Mouse (Mus musculus) cerebellum, adult 11-12 months (tissue): Measurements from ENCODE around the gene Rplp2.
"Not testable (repeated sequence)": the region's sequence is repeated elsewhere in the genome, so short reads cannot be mapped to it uniquely, and the experiment has no call there.

ENCODE experiments used
- DNase-seq: peaks from one replicate; pipeline ENCODE4 v3.0.0; 2022

Gene Rplp2

DNA sequence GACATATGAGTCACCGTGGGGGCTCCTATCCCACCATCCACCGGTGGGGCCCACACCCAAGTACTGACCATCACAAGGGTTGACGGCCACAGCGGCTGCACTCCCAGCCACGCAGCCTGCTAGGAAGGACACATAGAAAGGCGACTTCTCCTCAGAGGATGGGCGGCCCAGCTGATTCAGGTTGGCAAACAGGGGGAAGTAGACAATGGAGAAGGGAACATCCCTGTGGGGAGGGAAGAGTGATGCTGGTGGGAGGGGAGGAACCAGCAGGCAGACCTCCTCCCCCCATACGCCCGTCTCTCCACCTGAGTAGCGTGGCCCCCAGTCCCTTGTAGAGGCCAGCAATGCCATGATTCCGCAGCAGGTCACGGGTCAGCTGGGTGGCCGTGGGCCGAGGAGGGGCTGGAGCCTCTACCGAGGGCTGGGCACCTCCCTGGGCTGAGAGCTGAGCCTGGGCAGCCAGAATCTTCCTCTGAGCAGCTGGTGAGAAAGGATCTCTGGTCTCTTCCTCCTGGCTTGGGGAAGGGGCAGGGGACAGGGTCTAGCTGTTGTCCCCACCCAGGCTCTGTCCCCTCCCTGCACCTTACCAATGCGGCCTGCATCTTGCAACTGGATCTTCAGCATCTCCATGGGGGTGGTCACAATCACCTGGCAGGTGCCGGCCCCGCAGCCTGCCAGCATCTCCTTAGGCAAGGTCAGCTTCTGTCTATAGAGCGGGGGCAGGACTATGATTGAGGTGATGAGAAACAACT is 15.6 kb upstream of the Rplp2 start:
- DNase-seq, result peak; percentile 73

DNA sequence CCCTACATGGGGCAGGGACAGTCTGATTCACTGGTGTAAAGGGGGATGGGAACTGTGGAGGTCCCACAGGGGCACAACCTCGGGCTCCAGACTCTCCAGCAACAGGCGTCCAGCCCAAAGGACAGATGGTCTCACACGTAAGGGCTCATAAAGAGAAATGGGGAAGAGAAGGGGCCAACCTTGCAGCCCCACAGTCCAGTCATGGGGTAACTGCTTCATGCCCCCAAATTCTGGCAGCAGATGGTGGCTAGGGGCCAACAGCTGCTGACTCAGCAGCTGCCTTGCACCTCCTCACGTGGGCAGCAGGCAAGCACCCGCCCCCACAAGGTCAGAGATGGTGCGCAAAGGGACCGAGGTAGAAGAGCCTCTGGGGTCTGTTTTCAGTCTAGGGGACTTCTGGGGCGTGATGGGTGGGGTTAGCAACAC is 15.0 kb upstream of the Rplp2 start:
- DNase-seq, result peak; percentile 86

DNA sequence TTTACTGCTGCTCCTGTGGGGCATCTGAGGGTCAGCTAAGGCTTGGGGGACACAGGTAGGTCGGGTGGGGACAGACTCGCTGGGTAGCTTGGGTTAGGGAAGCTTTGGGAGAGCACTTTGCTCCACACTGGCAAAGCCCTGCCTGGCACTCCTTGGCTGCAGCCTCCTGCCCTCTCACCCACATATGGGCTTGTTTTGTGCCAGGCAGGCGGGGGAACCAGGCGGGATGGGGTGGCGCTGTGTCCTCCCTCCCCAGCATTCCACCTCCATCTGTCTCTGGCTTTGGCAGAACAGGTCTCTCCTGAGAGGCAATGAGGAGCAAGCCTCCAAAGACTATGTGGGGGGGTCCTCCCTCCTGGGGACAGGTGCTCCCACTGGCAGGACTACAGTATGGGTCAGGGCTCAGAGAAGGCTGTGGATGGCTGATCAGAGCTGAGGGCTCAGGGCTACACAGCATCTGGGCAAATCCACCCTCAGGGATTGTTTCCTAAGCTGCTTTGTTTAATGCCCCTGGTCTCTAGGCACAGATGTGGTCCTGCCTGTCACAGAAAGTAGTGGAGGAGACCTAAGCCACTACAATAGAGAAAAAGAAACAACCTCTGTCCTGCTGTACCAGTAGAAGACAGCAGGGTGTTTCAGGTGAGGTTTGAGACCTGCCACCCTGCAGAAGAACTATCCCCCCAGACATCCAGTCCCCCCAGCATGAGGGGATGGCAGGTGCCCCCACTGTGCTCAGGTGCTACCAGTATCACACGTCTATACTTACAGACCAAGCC is 14.2 kb upstream of the Rplp2 start:
- DNase-seq, result peak; percentile 98

DNA sequence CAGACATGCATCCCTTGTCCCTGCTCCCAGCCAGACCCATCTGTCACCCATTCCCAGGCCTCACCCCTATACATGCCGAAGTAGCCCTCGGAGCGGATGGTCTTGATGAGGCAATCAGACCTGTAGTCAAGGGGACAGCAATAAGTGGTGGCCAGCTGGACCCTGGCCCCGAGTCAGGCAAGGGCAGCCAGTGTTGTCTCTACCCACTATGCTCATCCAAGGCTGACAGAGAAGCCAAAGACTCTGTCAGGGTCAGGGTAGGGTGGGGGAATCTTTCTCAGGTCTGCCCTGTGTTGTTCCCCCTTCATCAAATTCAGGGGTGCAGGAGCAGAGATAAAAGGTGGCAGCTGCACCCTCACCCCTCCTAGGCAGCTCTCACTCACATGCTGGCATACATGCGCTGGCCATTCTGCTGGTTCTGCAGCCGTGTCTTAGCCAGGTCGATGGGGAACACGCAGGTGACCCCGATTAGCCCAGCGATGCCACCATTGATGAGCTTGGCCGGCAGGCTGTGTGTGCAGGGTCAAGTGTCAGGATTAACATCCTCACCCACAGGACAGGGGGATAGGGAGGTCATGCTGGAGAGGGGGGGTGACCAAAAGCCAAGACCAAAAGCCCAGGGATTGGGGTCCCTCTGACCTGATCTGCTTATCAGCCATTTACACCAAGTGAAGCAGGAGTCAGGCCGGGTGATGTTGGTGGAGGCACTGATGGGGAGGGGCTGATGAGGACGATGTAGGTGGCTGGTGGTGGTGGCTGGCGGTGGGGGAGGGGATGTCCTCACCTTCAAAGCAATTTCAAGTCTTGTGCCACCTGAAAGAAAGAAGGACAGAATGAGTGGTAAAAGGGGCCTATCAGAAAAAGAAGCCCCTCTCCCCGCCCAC is 13.4 kb upstream of the Rplp2 start:
- DNase-seq, result peak; percentile 83

DNA sequence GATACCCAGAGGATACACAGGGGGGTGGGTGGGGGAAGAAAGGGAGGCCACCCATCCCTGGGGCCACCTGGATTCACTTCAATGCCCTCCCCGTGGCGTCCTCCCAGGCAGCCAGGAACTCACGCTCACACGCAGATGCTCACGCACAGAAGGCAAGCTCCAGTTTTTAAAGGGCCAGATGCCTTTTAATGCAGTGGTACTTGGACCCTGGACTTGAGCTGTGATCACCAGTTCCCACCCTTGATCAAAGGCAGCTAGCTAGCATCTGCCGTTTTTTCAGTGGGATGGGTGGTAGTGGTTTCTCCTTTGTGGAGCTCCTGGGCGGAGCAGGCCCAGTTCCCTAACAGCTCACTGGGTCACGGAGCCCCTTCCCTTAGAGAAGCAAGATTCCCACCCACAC is 12.7 kb upstream of the Rplp2 start:
- DNase-seq, result peak; percentile 88

DNA sequence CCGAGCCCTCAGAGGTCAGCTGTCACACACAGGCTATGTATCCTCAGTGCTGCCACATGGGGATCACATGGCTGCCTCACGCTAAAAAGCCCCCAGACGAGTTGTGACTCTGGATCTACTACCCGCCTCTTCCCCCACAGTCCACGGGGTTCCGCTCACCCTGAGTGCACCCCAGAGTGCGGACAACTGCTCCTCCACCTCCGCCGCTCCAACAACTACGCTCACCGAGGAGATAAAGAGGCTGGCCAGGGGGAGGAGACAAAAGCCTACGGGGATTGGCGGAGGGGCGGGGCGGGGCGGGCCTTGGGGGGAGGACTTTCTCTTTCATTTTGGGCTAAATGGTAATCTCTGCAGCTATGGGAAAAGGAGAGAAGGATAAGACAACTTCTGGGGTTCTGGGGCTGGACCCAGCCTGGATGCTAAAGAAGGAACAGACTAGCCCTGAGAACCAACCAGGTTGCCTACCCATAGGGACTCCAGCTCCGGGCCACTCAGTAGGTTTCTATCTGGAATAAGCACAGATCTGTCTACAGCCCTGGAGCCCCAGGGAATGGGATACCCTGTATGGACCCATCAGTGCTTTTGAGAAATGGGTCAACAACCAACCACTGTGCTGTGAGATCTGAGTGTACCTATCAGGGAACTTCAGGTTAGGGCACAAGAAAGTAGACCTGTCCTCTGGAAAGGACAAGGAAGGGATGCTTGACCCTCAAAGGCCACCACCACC is 11.9 kb upstream of the Rplp2 start:
- DNase-seq, result peak; percentile 84

DNA sequence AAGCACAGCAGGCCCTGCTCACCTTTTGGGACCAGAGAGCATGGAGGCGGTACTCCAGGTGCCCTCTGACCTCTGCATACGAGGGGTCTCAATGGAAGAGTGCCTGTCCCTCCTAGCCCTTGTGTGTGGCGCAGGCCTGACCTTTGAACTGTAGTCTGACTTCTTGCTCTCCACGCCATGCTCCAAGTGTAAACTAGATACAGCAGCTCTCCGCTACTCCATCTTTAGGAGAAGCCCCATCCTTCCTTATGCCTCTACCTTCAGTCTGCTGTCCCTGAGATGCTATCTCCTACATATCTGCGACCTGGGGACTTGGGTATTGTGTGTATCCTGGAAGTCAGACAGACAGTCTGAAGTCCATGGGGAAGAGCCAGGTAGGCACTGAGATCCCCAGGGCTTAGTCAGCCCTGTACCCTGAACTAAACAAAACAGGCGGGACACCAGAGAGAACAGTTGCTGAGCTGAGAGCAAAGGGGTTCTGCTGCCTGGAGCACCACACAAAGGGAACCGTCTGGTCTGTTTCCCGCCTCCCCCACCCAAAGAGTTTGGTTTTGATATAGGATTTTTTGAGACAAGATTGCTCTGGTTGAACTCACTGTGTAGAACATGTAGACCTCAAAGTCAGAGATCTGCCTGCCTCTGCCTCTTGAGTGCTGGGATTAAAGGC is 11.2 kb upstream of the Rplp2 start:
- DNase-seq, result peak; percentile 77

DNA sequence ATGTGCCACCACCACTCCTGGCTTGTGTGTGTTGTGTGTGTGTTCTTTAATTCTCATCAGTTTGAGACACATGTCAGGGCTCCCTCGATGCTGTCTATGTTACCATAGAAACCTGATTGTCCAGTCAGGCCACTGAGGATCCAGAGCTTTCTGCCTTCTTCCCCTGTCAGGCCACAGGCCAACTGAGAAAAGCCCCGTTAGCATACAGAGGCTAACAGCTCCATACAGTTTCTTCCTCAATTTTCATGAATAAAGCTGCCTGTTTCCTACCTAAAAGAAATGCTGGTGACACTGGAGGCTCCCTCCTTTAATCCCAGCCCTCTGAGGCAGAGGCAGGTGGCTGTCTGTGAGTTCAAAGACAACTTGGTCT is 10.7 kb upstream of the Rplp2 start:
- DNase-seq, result peak; percentile 48

DNA sequence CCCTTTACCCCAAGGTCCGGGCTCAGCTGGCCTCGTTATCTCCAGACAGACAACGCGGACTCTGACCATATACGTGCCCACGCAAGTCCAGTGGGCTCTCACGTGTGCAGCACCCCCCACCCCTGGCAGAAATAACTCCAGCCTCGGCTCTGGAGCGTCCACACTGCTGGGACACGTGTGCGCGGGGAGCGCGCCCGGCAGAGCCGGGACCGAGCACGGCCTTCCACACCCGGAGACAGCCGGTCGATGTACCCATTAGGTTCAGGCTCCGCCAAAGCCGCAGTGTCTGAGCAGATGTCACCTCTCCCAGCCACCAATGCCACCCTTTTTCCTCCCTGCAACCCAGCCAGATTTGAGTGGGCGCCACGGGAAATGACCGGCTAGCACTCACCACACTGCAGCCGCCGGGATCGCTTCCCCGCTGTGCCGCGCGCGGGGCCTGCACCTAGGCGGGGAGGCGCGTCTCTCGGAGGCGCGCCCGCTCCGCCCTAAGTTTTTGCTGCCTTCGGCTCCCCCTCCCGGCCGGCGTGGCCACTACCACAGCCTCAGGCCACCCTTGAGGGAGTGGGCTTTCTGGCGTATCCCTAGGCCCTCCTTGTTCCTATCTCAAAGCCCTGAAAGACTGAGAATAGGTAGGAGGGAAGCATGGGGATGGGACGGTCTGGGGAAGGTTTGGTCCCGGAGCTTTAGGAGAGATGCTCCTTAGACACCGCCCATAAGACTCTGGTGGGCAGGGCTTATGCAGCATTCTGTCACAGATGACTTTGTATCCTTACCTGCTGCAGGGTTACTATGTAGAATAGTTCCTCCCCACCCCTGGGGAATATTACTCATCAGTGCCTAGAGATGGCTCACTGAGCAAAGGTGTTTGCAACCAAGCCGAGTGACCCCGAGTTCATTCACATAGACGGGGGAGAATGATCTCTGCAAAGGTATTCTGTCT is 9.7 kb upstream of the Rplp2 start, which contains the start of gene Slc25a22:
TSS of gene Slc25a22 (minus strand) at position 715 of the 943 bp plus-strand sequence.
- DNase-seq, result peak; percentile 88

DNA sequence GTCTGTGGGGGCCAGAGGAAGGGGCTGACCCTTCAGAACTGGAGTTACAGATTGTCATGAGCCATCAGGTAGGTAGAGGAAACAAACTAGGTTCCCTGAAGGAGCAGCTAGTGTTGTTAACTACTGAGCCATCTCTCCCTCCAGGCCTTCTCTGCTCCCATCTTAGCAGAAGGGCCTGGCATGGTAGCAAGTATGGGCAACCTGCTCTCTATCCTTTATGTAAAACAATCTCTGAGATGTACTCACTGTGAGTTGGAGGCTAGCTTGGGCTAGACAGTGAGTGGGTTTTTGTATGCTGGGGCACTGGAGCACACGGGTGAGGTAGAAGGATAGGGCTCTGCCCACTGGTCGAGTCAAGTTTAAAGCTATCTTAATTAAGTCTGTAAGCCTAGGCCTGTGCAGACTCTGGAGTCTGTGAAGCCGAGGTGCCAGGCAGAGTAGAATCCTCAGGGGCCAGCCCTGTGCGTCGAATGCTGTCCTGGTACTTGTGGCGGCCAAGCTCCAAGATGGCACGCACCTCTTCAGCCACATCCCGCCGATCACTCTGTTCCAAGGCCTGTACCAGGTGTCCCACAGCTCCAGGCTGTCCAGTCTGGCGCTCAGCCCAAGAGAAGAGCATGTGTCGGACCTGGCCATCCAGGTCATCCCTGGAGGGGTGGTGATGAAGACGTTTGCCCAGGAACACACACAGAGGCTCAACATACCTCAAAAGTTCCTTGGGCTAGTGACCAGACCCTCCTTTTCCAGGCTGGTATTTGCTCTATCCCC is 8.8 kb upstream of the Rplp2 start:
- DNase-seq, result peak; percentile 94

DNA sequence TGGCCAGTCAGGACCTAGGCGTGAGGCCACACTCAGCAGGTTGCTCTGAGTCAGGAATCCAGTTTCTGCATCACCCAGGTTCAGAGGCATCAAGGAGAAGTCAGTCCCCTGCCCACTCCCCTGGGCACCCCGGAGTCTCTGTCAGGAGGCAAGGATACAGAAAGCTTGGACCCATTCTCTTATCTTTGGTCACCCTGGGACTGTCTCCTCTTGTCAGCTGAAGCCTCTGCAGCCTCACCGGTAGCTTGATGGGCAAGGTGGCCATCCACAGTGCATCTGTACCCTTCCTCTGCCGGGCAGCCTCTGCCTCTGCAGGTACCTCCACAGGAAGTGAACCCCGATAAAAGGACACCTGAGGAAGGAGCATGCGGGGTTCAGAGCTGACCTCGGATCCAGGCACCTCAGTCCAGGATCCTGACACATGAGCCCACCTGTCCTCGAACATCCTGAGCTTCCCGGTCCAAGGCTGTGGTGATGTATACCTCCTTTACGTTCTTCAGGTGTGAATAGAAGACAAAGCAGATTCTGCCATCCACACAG is 8.0 kb upstream of the Rplp2 start:
- peak; percentile 61 for DNase-seq

DNA sequence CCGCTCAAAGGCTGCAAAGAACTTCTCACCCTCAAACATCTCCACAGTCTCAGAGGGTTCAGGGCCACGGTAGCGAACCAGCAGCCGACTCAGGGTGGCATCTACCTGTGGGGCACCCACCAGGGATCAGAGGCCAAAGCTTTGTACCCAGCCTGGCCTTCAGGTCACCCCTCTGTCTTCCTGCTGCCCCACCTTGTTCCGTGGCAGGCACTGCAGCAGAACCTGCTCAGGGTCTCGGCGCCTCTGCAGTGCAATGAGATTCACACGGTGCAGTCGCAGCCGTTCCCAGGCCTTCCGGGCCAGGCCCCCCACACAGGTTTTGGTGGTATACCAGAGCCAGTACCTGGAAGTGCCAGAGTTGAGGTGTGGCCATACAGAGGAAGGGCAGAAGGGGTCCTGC is 7.4 kb upstream of the Rplp2 start:
- peak; percentile 70 for DNase-seq

DNA sequence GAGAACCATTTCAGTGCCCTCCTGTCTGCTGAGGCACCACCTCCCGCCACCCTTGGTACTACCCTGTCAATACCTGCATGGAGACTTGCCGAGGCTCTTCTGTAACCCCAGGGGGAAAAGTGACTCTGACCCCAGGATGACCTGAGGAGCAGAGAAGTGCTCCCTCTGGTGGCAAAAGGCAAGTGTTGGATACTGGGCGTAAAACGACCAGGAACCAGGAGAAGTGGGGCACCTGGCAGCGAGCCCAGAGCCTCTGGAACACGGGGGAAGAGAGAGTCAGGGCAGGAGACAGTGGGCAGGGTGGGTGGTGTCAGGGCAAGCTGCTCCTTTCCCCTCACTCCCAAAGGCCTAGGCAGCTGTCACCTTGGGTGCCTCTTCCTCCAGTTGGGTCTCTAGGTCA is 6.6 kb upstream of the Rplp2 start:
- DNase-seq, result peak; percentile 83

DNA sequence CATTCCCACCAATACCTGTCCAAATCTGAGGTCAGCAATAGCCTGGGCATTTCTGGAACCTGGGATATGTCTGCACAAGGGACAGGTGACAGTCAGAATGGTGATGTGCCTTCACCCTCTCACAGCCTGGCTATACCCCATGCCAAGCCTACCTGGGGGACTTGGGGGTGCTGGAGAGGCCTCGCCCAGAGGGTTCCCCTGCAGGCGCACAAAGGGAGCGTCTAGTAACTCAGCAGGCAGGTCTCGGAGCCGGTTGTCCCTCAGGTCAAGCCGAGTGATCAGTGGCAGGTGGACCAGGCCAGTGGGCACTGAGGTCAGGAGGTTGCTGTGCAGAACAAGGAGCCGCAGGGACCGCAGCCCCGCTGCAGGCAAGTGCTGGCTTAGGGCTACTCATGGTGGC is 5.7 kb upstream of the Rplp2 start:
- DNase-seq, result peak; percentile 60

DNA sequence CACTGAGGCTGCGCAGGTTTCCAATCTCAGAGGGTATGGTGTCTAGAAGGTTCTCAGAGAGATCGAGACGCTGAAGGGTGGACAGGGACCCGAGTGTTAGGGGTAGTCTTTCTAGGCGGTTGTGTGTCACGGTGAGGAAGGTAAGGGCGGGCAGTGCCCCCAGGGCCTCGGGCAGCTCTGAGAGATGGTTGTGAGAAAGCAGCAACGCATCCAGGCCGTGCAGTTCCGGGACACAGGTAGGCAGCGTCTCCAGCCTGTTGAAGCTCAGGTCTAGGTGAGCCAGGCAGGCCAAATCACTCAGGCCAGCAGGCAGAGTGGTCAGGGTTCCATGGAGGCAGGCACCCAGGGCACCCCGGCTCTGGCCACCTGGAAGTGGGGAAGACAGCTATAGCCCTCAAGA is 5.0 kb upstream of the Rplp2 start:
- DNase-seq, result peak; percentile 47

DNA sequence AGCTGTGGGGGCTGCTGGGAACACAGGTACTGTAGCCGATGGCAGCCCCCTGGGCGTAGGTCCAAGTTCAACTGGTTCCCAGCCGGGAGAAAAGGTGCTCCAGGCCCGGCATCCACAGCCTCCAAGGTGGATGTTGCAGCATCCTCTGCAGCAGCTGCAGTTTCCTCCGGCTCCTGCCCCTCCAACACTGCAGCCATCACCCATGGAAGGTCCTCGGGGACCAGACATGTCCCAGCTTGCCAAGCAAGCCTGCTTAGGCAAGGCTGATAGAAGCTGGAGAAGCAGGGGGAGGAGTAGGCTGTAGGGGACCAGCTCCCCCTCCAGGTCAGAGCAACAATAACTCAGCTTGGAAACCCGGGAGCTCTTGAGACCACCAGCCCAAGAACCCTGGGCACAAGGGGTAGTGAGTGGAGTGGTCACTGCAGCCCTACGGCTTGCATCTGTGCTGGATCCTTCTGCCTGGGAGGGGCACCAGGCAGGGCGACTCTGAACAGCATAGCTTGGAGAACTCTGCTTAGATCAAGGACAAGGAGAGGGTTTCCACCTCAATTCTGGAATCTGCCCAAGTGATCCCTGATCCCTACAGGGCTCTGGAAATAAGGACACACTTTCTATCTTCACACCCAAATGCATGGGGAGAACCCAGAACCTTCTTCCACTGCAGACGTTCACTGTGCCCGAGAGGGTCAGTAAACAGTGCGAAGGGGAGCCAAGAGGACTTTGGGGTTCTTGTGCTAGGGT is 3.9 kb upstream of the Rplp2 start:
- DNase-seq, result peak; percentile 63

DNA sequence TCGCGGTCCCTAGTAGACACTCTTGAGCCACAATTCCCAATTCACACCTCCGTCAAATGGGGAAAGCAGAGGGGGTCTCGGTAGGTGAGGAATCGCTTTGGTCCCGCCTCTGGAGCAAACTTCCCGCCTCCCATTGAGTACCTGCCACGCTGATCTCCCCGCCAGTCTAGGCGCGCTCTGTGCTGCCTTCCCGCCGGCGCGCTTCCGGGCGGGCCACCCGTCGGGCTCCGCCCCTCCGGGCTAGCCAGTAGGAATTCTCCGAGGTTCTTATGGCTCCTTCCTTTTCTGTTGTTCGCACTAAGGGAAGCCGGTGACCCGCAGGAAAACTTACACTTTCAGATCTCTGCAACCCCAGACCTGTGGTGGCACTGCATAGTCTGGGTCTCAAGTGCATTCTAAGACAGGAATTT is 3.3 kb upstream of the Rplp2 start, which contains the start of gene Pidd1:
TSS of gene Pidd1 (minus strand) at position 198 of the 410 bp plus-strand sequence.
- peak; percentile 42 for DNase-seq

DNA sequence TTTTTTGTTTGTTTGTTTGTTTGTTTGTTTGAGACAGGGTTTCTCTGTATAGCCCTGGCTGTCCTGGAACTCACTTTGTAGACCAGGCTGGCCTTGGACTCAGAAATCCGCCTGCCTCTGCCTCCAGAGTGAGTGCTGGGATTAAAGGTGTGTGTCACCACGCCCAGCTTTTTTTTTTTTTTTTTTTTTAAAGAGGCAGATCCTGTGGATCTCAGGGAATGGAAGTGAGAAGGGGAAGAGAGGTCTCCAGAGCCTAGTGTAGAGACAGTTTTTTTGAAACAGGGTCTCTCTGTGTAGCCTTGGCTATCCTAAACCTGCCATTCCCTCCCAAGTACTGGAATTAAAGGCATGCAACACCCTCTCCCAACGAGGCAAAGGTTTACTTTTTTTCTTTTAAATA is 796 bp upstream of the Rplp2 start:
- DNase-seq, result not testable (repeated sequence)

DNA sequence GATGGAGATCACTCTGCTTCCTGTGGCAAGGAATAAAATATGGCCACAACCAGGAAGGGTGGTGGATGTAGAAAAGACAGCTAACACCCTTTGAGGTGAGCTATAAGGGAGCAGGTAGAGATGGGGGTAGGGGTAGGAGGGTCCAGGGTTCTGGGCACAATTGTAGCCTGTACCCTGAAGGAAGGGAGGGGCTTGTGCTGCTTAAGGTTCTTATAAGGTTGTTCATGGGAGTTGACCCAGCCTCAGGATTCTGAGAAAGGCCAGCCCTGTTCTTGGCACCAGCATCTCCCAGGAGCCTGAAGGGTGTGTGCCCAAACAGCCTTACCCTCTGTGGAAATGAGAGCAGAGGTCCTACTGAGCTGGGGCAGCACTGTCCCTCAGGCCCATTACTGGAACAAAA is 4.8 kb downstream of the Rplp2 start:
- peak; percentile 33 for DNase-seq
